Mouse (Mus musculus): Measurements from ENCODE around the gene Wdr53.
"Not testable (repeated sequence)": the region's sequence is repeated elsewhere in the genome, so short reads cannot be mapped to it uniquely, and the experiment has no call there.

DNA sequence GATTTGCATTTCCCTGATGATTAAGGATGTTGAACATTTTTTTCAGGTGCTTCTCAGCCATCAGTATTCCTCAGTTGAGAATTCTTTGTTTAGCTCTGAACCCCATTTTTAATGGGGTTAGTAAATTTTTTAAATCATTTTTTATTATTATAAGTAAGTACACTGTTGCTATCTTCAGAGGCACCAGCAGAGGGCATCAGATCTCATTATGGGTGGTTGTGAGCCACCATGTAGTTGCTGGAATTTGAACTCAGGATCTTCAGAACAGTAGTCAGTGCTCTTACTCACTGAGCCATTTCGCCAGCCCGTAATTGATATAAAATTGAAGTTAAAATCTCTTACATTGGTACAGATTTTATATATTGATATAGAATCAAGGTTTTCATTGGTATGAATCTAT lies 17.2 kb downstream of the Wdr53 start:
- not testable (repeated sequence) for TF ChIP-seq POLR2A (IDR thresholded peaks at IDR 0.05; ENCODE audit: borderline replicate concordance, control insufficient read depth, low read depth, low read length); CTCF (IDR thresholded peaks at IDR 0.05; ENCODE audit: control insufficient read depth, insufficient read depth, low read length)

Measured in bone marrow, adult 2 months (tissue).